Mouse (Mus musculus) effector memory CD4-positive, alpha-beta T cell, adult 7 months (primary cell): ENCODE data around the gene Tmprss7. TPM values are rescaled to one million over a fixed set of nuclear protein-coding genes. Genes with fewer than 3 reads are reported as not detected.

ENCODE experiments used
- polyA plus RNA-seq: library from polyadenylated mRNA; unstranded; fragments of 100-300 nt; shearing (Covaris generic); gene quantifications from one replicate; pipeline ENCODE4 v1.2.1, GENCODE M21; 2017

Tmprss7 gene
- not detected for polyA plus RNA-seq

GRCm38 (mm10) chr16:45693558-45693957 is at the start of gene Tmprss7:
Gene Tmprss7, minus strand, starts transcription at chr16:45693658.

GRCm38 (mm10) chr16:45742615-45743476 is 49.4 kb upstream of the Tmprss7 start, which contains the start of gene Abhd10:
Gene Abhd10, minus strand, starts transcription at chr16:45742955.

GRCm38 (mm10) chr16:45724061-45724741 is 30.7 kb upstream of the Tmprss7 start, which contains the start of gene Tagln3:
Gene Tagln3, minus strand, starts transcription at chr16:45724608.

GRCm38 (mm10) chr16:45653934-45654332 is 39.5 kb downstream of the Tmprss7 start, which contains the start of gene BC016579:
Gene BC016579, minus strand, starts transcription at chr16:45654068.

GRCm38 (mm10) chr16:45610267-45610666 is 83.2 kb downstream of the Tmprss7 start, which contains the start of gene Gcsam:
Gene Gcsam, plus strand, starts transcription at chr16:45610380.

Other genes with a start within 250 kb of the Tmprss7 start
- 0.21 TPM for gene Gm609, start 200.7 kb downstream of the Tmprss7 start, polyA plus RNA-seq
- not detected for gene Gm17783, start 161.6 kb downstream of the Tmprss7 start, polyA plus RNA-seq
- not detected for gene Slc9c1, start 158.3 kb downstream of the Tmprss7 start, polyA plus RNA-seq
- 0.49 TPM for gene Gcsam, start 83.3 kb downstream of the Tmprss7 start, polyA plus RNA-seq
- not detected for gene BC016579, start 39.6 kb downstream of the Tmprss7 start, polyA plus RNA-seq
- gene Tagln3, start 30.9 kb upstream of the Tmprss7 start, polyA plus RNA-seq = not detected
- 30.8 TPM for gene Abhd10, start 49.3 kb upstream of the Tmprss7 start, polyA plus RNA-seq